Mouse (Mus musculus): ENCODE measurements around the gene Lsm7. TPM values are rescaled to one million over a fixed set of nuclear protein-coding genes. Genes with fewer than 3 reads are reported as not detected.

Gene Lsm7
- total RNA-seq (2015), result 125 and 137 TPM in 2 replicates
- 307 and 354 TPM in 2 replicates for total RNA-seq (2017)

DNA sequence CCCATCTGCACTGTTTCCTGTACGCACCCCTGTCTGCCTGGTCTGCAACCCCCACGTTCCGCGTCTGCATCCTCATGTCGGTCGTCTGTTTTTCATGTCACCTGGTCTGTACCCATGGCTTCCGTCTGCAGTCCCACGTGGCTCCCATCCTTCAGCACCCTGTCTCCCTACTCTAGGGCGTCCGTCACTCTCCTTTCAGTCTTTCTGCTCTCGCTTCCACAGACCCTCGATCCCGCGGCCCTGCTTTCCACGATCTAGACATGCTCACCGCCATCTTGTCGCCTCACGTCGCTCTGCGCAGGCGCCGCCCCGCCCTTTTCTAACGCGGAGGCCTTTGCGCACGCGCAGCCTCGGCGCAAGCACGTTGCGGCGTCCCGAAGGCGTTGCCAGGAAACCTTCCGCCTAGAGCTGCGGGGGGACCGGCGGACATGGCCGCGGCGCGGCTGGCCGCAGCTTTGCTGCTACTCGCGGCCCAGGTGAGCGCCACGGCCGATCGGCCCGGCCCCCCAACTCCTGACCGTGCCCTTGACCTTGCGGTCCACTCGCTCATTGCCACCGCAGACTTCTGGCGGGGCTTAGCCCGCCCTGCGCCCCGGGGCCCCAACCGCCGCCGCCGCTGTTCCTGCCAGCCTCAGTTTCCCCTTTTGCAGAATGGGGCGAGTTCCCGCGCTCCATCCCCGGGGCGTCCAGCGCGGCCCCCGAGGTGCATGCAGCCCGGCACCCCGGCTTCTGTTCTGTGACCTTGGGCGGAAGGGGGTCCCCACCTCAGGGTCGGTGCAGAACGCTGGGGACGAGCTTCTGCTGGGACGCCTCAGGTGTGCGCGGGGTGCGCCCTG, at the start of gene Lsm7, which contains the start of gene Sppl2b:
Lsm7 (minus strand) TSS at position 297 of the 836 bp plus-strand sequence.
Sppl2b (plus strand) TSS at position 363 of the 836 bp plus-strand sequence.
- peak; percentile 49 for ATAC-seq (replicated peaks; ENCODE audit: poor library complexity)

DNA sequence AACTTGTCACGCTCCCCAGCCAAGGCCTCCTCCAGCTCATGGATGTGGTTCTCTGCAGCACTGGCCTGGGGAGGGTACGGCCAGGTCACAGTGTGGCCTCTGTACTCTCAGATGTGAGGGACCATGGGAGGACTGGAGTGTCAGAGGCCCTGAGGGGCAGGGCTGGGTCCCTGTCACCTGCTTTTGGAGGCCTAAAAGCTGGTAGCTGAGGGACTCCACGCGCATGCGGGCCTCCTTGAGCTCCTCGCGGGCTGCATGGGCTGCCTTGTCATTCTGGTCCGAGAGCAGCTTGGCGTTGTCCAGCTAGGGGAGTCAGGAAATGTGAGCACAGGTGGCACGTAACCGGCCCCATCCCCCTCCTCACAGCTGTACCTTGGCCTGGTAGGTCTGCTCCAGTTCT, 49.7 kb upstream of the Lsm7 start:
- no peak for ATAC-seq (replicated peaks; ENCODE audit: poor library complexity)

DNA sequence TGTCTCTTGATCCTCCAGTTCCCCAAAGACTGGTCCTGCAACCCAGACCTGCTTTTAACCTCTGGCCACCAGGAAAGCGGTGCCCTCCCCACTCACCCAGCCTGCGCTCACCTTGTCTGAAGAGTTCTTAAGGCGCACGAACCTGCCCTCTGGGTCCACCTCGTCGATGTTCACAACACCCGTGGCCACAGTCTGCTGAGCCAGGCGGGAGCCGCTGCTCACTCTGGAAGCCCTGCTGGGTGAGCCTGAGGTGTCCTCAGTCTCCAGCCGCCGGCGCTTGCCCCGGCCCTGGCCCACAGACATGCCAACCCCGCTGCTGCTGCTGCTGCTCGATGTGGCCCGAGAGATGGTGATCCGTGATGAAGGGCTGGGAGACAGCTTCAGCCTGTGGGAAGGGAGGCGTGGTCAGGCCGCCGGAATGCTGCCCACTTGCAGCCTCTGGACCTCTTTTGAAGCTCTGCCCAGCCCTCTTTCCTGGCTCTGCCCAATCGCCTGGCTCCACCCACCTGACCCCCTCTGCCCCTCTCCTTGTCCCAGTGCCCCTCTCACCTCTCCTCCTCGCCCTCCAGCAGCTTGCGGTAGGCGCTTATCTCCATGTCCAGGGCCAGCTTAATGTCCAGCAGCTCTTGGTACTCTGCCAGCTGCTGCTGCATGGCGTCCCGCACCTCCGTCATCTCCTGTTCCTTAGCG, 49.1 kb upstream of the Lsm7 start:
- ATAC-seq (replicated peaks; ENCODE audit: poor library complexity), result no peak

DNA sequence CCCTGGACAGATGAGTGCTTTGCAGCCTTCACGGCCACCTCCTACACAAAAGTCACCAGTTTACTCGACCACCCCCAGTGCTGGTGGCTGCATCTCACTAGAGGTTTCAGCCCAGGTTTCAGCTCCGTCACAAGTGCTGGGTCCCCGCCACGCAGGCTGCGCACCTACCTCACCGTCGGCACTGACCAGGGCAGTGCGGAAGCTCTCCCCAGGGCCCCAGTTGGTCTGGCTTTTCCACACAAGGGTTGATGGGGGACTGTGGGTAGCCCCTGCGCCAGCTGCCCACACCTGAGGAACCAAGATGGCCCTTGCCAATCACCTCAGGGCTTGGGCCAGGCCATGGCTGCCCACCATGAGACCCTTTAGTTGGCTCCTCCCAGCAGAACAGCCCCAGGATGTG, 48.3 kb upstream of the Lsm7 start:
- ATAC-seq (replicated peaks; ENCODE audit: poor library complexity), result no peak

DNA sequence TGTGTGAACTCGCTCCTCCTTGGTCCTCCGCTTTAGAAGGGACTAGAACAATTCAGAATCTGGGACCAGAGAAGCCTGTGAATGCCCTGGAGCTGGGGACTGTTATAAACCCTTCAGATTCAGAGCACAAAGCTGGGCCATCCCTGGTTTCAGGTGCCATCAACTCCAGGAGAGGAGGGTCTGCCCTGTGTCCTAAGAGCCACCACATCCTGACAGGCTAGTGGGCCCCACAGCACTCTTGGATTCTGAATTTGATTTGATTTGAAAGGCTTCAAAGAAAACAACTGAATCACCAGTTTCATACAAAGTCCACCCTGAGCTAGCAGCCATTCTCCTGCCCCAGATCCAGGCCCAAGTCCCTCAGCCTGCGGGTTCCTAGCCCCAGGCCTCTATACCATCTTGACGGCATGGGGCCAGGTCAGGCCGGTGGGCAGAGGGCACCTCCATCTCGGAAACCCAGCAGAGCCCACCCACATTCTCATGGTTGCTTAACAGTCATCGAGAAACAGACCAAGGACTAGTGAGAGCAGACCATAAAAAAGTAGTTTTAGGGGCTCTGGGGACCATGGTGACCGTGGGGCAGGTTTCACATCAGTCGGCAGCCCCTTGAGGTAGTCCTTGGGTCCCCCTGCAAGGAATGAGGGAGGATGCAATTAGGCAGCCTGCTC, 47.4 kb upstream of the Lsm7 start:
- ATAC-seq (replicated peaks; ENCODE audit: poor library complexity), result no peak

DNA sequence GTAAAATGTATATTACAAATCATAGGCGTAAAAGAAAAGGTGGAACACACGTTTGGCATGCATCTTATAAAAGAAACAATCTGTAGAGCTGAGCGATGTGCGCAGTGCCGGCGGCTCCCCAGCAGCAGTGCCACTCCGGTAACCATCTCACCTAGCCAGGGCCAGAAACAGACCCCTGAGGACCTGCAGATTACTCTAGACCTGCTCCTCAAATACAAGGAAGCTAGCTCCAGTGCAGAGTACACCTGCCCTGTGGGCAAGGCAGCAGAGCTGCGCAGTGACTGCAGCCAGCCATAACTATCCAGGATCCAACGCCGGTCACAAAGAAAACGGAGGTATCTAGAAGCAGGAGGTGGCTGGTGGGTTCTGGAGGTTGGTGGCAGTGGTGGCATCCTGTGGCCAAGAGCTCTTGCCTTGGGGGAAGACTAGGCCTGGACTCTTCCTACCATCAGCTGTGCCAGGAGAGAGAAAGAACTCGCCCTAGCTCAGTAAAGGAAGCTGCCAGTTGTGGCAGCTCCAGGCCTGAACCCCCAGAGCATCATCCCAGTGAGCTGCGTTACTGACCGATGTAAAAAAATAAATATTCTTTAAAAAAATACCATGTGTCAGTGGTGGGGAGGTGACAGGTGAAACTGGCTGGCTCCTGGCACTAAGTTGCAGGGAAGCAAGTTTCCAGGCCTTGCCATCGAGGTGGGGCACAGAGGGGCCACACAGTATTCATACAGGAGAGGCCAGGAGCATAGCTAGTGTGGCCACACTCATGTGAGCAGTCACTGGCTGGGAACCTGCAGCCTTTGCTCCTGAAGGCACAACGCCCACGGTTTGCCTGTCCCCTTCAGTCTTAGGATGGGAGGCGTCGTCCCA, 46.6 kb upstream of the Lsm7 start:
- ATAC-seq (replicated peaks; ENCODE audit: poor library complexity), result no peak

DNA sequence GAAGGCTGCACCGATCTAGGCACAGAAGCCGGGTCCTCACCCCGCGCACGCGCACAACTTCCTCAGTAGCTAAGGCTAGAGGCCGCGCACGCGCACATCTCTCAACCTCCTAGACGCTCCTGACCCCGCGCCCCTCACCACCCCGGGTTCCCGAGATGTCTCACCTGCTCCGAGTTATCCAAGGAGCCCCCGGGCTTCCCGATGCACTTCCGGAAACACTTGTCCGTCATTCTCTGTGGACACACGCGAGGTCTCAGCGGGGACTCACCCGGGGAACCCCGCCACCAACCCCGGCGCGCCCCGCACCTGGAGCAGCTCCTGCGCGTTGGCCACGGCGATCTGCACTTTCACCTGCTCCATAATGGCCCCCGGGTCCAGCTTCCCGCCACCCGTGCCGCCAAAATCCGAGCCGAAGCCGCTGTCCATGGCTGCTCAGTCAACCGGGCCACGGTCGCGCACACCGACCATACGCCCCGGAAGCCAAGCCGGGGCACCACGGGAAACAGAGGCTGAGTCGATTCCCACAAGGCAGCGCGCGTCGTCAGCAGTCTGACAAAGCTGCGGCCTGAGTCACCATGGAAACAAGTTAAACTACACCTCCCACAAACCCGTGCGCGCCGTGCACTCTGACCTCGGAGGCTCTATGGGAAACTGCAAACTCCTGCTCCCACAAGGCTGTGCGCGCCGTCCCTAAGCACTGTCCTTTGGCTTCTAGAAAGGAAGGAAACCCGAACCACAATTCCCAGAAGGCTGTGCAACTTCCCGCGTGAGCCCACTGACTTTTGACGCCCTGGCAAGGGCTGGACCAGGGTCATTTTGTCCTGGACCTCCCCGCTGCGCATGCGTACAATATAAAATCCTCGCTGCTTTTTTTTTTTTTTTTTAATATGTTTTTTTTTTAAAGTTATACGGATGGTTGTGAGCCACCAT, 45.6 kb upstream of the Lsm7 start, which contains the start of gene Timm13:
Timm13 (minus strand) TSS at position 652 of the 930 bp plus-strand sequence.
- peak; percentile 93 for ATAC-seq (replicated peaks; ENCODE audit: poor library complexity)

DNA sequence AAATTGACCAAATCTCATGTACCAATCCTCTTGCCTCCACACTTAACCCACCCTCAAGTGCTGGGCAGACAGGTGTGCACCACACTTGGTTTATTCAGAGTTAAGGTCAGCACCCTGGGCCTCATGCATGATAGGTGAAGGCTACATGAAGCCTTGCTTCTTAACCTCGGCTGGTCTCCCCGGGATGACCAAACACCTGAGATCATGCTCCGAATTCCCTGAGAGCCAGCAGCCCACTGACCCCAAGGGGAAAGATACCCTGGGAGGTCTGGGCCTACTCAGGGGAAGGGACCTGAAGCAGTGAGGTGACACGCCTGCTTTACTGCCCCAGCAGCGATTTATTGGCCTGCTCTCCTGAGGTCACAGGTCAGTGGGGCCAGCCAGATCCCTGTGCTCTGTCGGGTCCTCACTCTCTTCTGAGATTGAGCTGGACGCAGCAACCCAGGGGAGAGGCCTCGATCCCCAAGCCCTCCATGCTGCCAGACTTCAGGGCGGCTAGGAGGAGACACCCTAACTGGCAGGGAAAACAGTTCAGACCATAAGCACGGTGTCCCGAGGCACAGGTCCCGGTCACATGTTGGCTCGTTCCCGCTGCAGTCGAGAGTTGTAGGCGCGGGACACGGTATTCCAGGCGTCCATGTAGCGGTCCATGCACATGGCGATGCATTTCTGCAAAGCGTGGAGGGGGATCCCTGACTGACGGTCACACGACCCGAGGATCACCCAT, 44.7 kb upstream of the Lsm7 start:
- no peak for ATAC-seq (replicated peaks; ENCODE audit: poor library complexity)

DNA sequence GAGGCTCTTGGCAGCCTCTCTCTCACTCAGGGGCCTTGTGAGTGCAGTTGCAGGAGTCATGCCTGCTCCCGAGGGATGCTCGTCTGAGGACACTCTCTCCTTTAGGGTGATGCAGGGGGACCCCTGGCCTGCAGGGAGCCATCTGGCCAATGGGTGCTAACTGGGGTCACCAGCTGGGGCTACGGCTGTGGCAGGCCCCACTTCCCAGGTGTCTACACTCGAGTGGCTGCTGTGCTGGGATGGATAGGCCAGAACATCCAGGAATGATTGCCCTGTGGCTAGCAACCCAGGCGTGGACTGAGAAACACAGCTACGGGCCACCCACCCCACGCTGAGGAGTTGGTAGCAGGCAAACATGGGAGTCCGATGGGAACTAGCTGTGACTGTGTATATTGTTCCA, 44.1 kb upstream of the Lsm7 start:
- ATAC-seq (replicated peaks; ENCODE audit: poor library complexity), result no peak

DNA sequence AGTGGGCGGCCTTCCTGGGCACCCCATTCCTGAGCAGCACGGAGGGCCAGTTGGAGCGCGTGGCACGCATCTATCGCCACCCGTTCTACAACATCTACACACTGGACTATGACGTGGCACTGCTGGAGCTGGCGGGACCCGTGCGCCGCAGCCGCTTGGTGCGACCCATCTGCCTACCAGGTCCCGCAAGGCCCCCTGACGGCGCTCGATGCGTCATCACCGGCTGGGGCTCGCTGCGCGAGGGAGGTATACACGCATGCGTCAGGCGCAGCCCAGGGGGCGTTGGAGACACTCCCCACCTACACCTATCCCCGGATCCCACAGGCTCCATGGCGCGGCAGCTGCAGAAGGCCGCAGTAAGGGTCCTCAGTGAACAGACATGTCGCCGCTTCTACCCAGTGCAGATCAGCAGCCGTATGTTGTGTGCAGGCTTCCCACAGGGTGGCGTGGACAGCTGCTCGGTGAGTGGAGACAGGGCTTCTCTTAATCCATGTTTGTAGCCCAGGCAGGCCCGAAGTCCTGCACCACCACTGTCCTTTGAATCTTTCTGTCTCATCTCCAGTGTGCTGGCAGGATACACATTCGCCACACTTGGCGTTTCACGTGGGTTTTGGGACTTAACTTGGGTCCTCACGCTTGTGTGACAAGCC, 43.0 kb upstream of the Lsm7 start:
- no peak for ATAC-seq (replicated peaks; ENCODE audit: poor library complexity)

DNA sequence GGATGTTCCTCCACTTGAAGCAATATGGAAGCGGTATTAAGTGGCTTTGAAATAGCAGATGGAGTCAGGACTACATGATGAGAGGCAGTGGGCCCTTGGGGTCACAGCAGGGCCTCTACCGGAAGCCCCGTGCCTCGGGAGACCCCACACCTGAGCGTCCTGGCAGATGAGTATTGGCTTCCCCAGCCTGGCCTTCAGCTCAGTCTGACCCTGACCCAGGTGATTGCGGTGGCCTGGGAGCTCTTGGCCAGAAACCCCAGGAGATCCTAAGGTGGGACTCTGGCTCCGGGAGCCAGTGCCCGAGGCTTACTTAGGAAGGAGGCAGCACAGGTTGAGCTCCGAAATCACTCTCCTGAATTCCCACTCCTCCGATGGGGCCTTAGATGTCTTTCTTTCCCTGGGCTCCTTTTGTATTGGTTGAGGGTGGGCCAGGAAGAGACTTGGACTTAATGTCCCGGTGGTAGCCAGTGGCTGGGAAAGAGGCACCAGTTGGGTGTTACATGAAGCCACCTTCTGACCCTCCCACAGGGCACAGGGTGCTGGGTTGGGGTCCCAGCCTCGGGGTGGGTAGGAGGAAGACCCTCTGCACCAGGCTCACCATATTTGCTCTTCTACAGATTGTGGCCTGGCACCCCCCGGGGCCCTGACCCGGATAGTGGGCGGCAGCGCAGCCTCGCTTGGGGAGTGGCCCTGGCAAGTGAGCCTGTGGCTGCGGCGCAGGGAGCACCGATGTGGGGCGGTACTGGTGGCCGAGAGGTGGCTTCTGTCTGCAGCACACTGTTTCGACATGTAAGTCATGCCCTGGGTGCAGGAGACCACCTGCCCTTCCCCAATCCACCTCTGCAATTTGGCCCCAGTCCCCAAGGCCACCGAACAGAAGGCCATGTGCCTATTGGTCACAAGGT, 41.8 kb upstream of the Lsm7 start:
- ATAC-seq (replicated peaks; ENCODE audit: poor library complexity), result no peak

DNA sequence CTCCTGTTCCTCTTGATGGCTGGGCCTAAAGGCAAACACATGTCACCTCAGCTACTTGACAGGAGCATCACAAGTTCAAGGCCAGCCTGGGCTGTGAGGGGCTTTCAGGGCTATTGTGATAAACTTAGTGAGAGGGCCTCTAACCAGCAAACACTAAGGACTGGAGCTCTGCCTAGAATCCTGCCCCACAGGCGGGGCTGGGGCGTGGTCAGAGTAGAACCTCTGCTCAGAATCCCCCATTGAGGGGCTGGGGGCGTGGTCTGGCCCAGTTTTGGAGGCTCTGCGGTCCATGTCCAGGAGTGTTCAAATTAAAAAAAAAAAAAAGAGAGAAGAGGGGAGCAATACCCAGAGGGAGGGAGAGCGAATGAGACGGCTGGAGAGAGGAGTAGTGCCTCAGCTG, 40.7 kb upstream of the Lsm7 start:
- no peak for ATAC-seq (replicated peaks; ENCODE audit: poor library complexity)

DNA sequence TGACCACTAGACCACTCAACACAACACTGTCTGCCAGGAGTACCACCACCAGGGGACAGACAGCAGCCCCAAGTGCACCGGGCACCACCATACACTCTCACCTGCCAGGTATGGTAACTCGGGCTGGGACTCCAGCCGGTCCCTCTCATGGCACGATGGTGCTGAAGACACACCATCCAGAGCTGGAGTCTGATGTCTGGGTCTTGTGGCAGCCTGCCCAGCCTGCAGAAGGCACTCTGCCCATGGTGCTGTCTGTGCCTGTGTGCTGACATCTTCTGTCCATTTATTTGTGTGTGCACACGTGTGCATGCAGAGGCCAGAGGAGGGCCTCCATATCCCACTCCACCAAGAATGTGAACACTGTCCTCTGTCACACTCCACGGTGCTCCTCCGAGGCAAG, 40.1 kb upstream of the Lsm7 start:
- no peak for ATAC-seq (replicated peaks; ENCODE audit: poor library complexity)

DNA sequence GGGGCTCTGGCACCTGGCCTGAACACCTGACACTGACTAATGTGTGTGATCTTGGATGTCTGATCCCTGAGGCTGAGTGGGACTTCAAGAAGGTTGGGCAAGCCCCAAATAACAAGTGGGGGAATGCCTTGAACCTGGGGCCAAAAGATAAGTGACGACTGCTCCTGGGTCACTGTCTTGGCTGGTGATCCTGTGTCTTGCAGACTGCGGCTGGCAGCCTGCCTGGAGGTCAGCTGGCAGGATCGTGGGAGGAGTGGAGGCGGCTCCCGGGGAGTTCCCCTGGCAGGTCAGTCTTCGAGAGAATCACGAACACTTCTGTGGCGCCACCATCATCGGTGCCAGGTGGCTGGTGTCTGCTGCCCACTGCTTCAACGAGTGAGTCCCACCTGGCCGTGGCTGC, 32.2 kb upstream of the Lsm7 start:
- ATAC-seq (replicated peaks; ENCODE audit: poor library complexity), result peak; percentile 83

DNA sequence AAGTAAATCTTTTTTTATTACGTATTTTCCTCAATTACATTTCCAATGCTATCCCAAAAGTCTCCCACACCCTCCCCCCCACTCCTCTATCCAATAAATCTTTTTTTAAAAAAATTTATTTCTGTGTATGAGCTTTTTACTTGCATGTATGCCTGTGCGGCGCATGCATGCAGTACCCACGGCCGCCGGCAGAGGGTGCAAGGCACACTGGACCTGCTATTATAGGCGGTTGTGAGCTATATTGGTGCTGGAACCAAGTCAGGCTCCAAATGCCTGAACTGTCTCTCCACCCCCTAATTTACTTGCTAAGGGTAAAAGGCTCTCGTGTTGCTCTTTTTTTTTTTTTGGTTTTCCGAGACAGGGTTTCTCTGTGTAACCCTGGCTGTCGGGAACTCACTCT, 26.3 kb upstream of the Lsm7 start:
- peak; percentile 64 for ATAC-seq (replicated peaks; ENCODE audit: poor library complexity)

DNA sequence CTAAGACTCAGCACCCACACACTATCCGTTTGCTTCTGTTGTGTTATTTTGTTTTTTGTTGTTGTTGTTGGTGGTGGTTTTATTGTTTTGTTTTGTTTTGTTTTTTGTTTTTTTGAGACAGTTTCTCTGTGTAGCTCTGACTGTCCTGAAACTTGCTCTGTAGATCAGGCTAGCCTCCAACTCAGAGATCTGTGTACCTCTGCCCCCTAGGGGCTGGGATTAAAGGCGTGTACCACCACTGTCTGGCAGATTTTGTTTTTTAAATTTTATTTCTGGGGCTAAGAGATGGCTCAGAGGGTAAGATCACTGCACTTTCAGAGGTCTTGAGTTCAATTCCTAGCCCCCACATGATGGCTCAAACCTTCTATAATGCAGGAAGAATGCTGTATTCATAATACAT, 25.9 kb upstream of the Lsm7 start:
- ATAC-seq (replicated peaks; ENCODE audit: poor library complexity), result no peak

DNA sequence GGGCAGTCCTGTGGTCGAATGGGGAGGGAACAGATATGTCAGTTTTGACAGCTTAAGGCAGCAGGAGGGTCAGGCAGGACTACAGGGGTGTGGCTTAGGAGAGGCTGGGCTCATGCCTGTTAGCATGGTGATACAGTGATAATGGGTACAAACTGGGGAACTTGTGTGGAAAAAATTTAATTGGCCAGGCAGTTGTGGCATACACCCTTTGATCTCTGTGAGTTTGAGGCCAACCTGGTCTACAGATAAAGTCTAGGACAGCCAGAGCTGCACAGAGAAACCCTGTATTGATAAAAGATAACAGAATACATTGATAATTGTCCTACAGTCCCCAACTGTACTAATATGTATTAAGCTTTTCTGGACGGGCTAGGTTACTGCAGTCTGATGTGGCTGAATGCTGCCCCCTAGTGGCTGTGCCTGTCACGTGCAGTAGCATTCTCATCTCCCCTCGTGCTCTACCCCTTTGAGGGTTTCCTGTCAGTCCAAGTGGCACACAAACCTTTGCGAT, 25.2 kb upstream of the Lsm7 start:
- peak; percentile 83 for ATAC-seq (replicated peaks; ENCODE audit: poor library complexity)

All from megakaryocyte progenitor cell, adult 5-6 weeks (primary cell).